Mouse (Mus musculus) limb, embryonic 13.5 days (tissue): Measurements from ENCODE around the gene Olfr522. TPM values are rescaled to one million over a fixed set of nuclear protein-coding genes. Genes with fewer than 3 reads are reported as not detected.
"Not testable (repeated sequence)": the region's sequence is repeated elsewhere in the genome, so short reads cannot be mapped to it uniquely, and the experiment has no call there.

Experiments used
- ATAC-seq: fragments of 200-750 bp; cut with Nextera tagmentation; 2 replicates; pipeline ENCODE4 v1.8.0; 2017; ENCODE audit warnings: low read depth, moderate number of reproducible peaks, moderate TSS enrichment; ENCODE audit not compliant: low FRiP score
- H3K27ac ChIP-seq: fragments of 300-500 bp; sonication (generic); 2 replicates; pipeline ENCODE4 v1.5.1; 2015; ENCODE audit warnings: inconsistent platforms, mild to moderate bottlenecking, moderate library complexity
- H3K27me3 ChIP-seq: fragments of 300-500 bp; sonication (generic); 2 replicates; pipeline ENCODE4 v1.6.1; 2015; ENCODE audit warnings: mild to moderate bottlenecking, inconsistent platforms
- H3K36me3 ChIP-seq: fragments of 300-500 bp; sonication (generic); 2 replicates; pipeline ENCODE4 v1.6.1; 2015; ENCODE audit warnings: inconsistent platforms, mild to moderate bottlenecking, moderate library complexity
- H3K4me1 ChIP-seq: fragments of 300-500 bp; sonication (generic); 2 replicates; pipeline ENCODE4 v1.6.1; 2015; ENCODE audit warnings: inconsistent platforms
- H3K4me2 ChIP-seq: fragments of 300-500 bp; sonication (generic); replicated peaks from 2 replicates; pipeline ENCODE4 v1.6.1; 2015; ENCODE audit warnings: inconsistent platforms, mild to moderate bottlenecking, moderate library complexity
- H3K4me3 ChIP-seq: fragments of 300-500 bp; sonication (generic); 2 replicates; pipeline ENCODE4 v1.5.1; 2015; ENCODE audit warnings: moderate library complexity, mild to moderate bottlenecking, inconsistent platforms
- H3K9ac ChIP-seq: fragments of 300-500 bp; sonication (generic); 2 replicates; pipeline ENCODE4 v1.6.1; 2015; ENCODE audit warnings: mild to moderate bottlenecking, inconsistent platforms
- H3K9me3 ChIP-seq: fragments of 300-500 bp; sonication (generic); 2 replicates; pipeline ENCODE4 v1.6.1; 2016; ENCODE audit warnings: inconsistent platforms
- WGBS: fragments of 180-500 bp; shearing (Covaris S2); methylation state at CpG from one replicate; pipeline ENCODE4 v1.1.7; 2015; 5-methylcytosine and 5-hydroxymethylcytosine counted together
- polyA plus RNA-seq: library from polyadenylated mRNA; unstranded; fragments of >200 nt; fragmentation: Nextera tagmentation; extraction: Ambion mirVana; gene quantifications from 2 replicates; pipeline ENCODE4 v1.2.1, GENCODE M21; 2015

Olfr522 gene
- polyA plus RNA-seq, 1 experiment from 2014 or later: not detected

DNA sequence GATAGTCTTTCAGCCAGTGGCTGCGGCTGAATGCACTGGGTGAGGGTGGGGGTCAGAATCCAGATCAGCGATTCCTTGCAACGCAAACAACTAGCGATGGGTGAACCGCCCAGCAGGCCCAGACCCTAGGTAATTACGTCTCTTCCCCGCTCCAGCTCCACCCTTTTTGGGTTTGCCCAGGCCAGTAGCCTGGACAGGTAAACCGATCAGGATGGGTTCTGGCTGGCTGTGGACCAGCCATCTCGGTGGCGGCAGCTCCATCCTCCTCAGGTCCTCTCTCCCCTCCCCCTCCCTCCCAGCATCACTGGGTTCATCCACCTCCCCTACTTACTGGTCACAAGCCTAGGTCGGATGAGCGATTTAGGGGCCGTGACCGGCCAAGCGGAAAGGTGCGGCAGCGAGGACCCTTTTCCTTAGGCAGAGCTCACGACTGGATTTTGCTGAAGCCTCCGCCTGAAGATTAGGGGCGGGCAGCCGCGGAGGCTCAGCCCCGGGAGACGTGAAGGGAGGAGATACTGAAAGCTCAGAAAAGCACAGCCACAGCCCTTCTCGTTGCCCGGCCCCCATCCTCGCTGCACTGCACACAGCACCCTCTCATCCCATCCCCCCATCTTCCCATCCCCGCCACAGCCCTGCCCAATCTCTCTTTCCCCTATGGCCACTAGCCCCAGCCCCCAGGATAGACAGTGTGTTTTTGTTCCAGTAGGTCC is 10.2 kb downstream of the Olfr522 start, which contains the start of gene Sprn:
Gene Sprn, minus strand, starts transcription at position 660 of the 710 bp plus-strand sequence.
- peak within 1 kb of the TSS; percentile 45; the same call in 1 of the 2 replicates for H3K9ac ChIP-seq
- H3K9me3 ChIP-seq: no peaks in the 10 kb centered on the region
- ATAC-seq: no peak
- peak within 1 kb of the TSS; percentile 33 for H3K4me3 ChIP-seq
- H3K4me1 ChIP-seq: peaks cover 8% of the 10 kb centered on the region; the same call in 1 of the 2 replicates
- WGBS: 4% methylated on average over 28 of the region's 28 CpGs
- peak within 1 kb of the TSS; percentile 58 for H3K4me2 ChIP-seq
- no peak within 1 kb of the TSS for H3K27ac ChIP-seq
- peaks cover 66% of the 10 kb centered on the region for H3K27me3 ChIP-seq
- H3K36me3 ChIP-seq: peaks cover 8% of the 10 kb centered on the region

DNA sequence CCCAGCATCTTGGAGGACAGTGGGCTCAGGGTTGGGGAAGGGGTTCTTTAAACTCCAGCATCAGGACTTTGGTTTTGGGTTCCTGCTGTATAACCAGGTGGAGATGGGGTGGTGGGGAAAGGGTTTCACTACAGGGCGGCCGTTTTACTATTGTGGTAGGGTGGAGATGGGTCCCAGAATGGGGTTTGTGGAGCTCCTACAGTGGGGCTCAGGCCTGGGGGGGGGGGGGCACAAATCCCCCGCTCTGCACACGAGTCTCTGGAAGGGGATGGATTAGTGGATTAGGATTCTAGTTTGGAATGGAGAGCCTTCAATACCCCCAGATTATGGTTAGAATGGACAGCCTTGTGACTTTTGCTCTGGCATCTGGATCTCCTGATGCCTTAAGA is 10.7 kb downstream of the Olfr522 start:
- peaks cover 8% of the 10 kb centered on the region for H3K36me3 ChIP-seq
- WGBS: 20% methylated on average over 4 of the region's 4 CpGs

DNA sequence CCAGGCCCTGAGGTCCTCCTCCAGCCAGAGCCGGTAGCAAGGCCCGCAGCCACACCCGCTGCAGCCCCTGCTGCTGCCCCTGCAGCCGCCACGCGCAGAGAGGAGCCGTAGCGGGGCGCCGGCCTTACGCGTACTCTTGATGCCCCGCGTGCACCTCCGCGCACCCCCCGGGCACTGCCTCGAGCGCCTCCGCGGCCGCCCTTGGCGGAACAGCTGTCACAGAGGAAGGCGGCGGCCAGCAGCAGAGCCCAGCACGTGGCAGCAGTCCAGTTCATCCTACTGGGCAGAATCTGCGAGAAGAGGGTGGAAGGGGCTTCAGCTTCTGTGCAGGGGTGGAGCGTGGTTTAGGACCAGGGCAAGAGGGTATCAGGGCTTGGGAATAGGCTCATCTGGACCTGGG is 11.2 kb downstream of the Olfr522 start:
- H3K27ac ChIP-seq: no peak overlapping the region
- ATAC-seq: no peak
- under 1% methylated on average over 28 of the region's 28 CpGs for WGBS
- H3K4me1 ChIP-seq: peaks cover 8% of the 10 kb centered on the region; the same call in 1 of the 2 replicates
- H3K4me3 ChIP-seq: peak overlapping the region; percentile 33
- H3K4me2 ChIP-seq: peak overlapping the region; percentile 58
- peaks cover 8% of the 10 kb centered on the region for H3K36me3 ChIP-seq
- peak overlapping the region; percentile 57 for H3K9ac ChIP-seq
- peaks cover 63% of the 10 kb centered on the region for H3K27me3 ChIP-seq
- H3K9me3 ChIP-seq: no peaks in the 10 kb centered on the region

More for the DNA sequence above, 10.7 kb downstream of the Olfr522 start:
- peak overlapping the region; percentile 58 for H3K4me2 ChIP-seq
- peaks cover 66% of the 10 kb centered on the region for H3K27me3 ChIP-seq
- no peak overlapping the region for H3K9ac ChIP-seq
- no peaks in the 10 kb centered on the region for H3K9me3 ChIP-seq
- peaks cover 8% of the 10 kb centered on the region; the same call in 1 of the 2 replicates for H3K4me1 ChIP-seq
- no peak overlapping the region for H3K27ac ChIP-seq
- ATAC-seq: no peak
- H3K4me3 ChIP-seq: peak overlapping the region; percentile 33

DNA sequence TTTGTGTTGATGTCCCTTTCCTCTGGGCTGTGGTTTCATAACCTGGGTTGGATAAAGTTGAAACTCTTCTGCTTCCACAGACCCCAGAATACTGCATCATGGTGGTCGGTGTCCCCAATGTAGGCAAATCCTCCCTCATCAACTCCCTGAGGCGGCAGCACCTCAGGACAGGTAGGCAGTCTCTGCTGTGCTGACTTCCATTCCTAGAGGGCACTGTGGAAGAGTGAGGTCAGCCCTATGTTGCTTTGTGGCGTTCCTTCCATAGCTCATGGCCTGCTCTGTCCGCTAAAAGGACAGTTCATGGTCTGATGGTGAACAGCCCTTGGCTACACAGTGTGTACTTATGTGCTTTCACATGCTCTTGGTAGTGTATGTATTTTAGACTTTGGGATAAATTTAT is 20.0 kb downstream of the Olfr522 start:
- H3K4me3 ChIP-seq: no peak overlapping the region
- H3K9ac ChIP-seq: no peak overlapping the region
- H3K9me3 ChIP-seq: no peaks in the 10 kb centered on the region
- no peak for ATAC-seq
- H3K36me3 ChIP-seq: peaks cover 8% of the 10 kb centered on the region; the same call in 1 of the 2 replicates
- no peak overlapping the region for H3K4me2 ChIP-seq
- 79% methylated on average over 4 of the region's 4 CpGs for WGBS
- no peaks in the 10 kb centered on the region for H3K27me3 ChIP-seq
- H3K4me1 ChIP-seq: no peaks in the 10 kb centered on the region
- H3K27ac ChIP-seq: no peak overlapping the region

DNA sequence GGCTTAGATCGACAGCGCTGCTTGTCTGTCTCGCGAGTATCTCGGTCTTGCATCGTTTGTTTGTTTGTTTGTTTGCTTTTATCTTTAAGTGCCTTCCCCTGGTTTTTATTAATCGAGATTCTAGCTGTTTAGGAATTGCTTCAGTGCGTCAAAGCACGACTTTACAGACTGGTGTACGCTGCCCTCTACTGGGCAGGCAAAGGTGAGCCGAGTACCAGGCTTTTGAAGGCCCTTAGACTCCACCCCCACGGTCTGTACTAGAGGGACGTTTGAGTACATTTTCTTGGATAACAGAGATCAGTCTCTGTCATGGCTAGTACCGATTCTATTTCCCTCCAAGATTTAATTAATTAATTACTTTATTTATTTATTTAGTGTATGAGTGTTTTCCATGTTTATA is 23.2 kb downstream of the Olfr522 start:
- H3K9ac ChIP-seq: peak overlapping the region; percentile 25; the same call in 1 of the 2 replicates
- WGBS: 7% methylated on average over 14 of the region's 14 CpGs
- no peak overlapping the region for H3K27ac ChIP-seq
- no peaks in the 10 kb centered on the region for H3K9me3 ChIP-seq
- no peak overlapping the region for H3K4me3 ChIP-seq
- H3K4me1 ChIP-seq: peaks cover 6% of the 10 kb centered on the region
- no peak overlapping the region for H3K4me2 ChIP-seq
- no peak for ATAC-seq
- no peaks in the 10 kb centered on the region for H3K27me3 ChIP-seq
- no peaks in the 10 kb centered on the region for H3K36me3 ChIP-seq

DNA sequence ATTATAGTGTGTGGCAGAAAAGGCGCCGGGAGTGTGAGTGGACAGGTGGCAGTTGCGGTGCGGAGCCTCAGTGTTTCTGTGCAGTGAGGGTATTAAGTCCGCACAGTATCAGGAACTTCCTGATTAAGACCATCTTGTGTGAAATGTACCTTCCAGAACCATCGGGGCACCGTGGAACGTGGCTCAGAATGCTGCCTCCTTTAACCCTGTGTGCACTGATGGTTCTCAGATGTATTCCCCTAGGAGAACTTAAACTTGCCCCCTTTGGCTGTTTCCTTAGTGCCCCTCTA is 26.6 kb downstream of the Olfr522 start:
- peak overlapping the region; percentile 89 for H3K9ac ChIP-seq
- no peaks in the 10 kb centered on the region for H3K9me3 ChIP-seq
- peak overlapping the region; percentile 81 for H3K4me2 ChIP-seq
- peaks cover 14% of the 10 kb centered on the region for H3K36me3 ChIP-seq
- under 1% methylated on average over 8 of the region's 8 CpGs for WGBS
- H3K27me3 ChIP-seq: no peaks in the 10 kb centered on the region
- H3K4me1 ChIP-seq: peaks cover 6% of the 10 kb centered on the region
- H3K27ac ChIP-seq: peak overlapping the region; percentile 59; the same call in 1 of the 2 replicates
- ATAC-seq: no peak
- peak overlapping the region; percentile 79 for H3K4me3 ChIP-seq

DNA sequence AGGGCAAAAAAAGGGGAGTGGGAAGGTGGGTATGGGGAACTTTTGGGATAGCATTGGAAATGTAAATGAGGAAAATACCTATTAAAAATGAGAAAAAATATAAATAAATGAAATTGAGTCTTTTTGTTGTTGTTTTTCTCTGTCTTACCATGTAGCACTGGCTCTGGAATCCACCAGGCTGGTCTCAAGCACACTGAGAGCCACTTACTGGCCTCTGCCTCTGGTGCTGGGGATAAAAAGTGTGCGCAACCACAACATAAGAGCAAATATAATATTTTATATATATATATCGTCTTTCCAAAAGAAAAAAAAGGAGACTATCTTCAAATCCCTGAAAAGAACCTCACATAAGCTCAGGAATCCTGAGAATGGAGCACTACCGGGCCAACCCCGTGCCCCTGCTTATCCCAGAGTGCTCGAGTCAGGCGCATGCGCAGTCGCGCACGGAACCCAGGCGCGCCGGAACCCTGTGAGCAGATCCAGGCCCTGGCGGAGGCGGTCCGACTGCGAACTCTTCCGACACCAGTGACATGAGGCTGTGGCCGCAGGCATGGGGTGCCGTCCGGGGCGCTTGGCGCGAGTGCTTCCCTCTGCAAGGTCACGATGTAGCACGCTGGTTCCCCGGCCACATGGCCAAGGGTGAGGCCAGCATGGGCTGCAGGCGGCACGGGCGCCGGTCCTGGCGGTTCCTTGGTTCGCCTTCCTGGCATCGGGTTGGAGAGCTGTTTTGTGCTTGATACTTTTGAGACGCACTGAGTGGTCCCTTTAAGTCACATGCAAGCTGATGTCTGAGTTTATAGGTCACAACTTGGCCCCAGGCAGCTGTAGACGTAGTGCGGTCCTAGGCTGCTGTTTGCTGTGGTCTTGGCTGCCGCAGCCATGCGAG is 27.2 kb downstream of the Olfr522 start, which contains the start of gene Mtg1:
Gene Mtg1, plus strand, starts transcription at position 430 of the 886 bp plus-strand sequence.
- ATAC-seq: peak; percentile 98
- Histone ChIP-seq H3K9me3 (no peaks in the 10 kb centered on the region), H3K4me2 (peak within 1 kb of the TSS; percentile 81), H3K9ac (peak within 1 kb of the TSS; percentile 89), H3K36me3 (peaks cover 14% of the 10 kb centered on the region), H3K4me1 (peaks cover 6% of the 10 kb centered on the region), H3K27ac (peak within 1 kb of the TSS; percentile 59; the same call in 1 of the 2 replicates), H3K27me3 (no peaks in the 10 kb centered on the region), H3K4me3 (peak within 1 kb of the TSS; percentile 79)
- 1% methylated on average over 39 of the region's 39 CpGs for WGBS

DNA sequence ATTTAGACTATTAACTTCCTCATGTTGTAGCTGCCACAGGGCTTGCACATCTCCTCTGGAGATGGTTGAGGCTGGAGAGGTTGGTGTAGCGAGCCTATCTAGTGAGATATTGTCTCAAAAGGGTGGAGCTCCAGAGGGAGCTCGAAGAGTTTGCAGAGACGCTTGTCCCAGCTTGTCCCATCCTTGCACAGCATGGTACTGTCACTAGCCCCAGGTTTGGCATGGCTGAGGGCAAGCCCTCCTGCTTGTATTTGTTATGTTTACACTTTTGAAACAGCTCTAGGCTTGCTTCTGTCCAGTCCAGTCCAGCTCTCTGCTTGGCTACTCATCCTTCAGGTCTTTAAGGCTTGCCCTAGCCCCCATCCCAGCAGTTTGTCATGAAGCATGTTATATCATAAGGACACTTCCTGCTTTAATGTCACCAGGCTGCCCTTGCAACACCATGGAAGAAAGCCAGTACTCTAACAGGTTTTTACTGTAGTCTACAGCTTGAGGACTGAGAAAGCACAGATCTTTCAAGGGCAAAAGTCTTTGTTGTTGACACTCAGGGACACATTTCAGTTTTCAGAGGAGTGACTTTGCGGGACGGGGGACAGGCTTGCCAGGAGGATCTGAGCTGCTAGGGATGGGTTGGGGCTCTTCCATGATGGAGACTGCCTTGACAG is 29.3 kb downstream of the Olfr522 start:
- no peak for ATAC-seq
- 86% methylated on average over 5 of the region's 5 CpGs for WGBS
- no peak overlapping the region for H3K4me2 ChIP-seq
- H3K4me1 ChIP-seq: peaks cover 6% of the 10 kb centered on the region
- peaks cover 25% of the 10 kb centered on the region for H3K36me3 ChIP-seq
- H3K27me3 ChIP-seq: no peaks in the 10 kb centered on the region
- no peaks in the 10 kb centered on the region for H3K9me3 ChIP-seq
- no peak overlapping the region for H3K9ac ChIP-seq
- H3K27ac ChIP-seq: no peak overlapping the region
- no peak overlapping the region for H3K4me3 ChIP-seq

DNA sequence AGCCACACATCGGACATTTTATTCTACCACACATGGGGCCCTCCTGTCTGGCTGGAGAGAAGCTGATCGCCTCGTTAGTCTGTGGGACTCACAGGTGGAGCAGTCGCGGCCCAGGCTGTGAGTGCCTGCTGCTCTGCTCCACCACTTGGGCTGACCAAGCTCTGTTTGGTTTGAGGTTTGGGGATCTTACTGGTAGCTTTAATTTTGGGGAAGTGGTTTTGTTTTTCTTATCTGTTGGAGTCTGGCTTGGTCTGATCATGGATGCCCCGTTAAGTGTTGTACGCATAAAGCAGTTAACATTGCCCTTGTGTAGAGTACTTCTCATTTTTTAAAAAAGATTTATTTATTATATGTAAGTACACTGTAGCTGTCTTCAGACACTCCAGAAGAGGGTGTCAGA is 30.5 kb downstream of the Olfr522 start:
- ATAC-seq, H3K27me3 ChIP-seq, H3K4me2 ChIP-seq, H3K9ac ChIP-seq, H3K9me3 ChIP-seq, H3K4me3 ChIP-seq, H3K27ac ChIP-seq, H3K4me1 ChIP-seq: not testable (repeated sequence)
- 87% methylated on average over 7 of the region's 7 CpGs for WGBS
- H3K36me3 ChIP-seq: peaks cover 37% of the 10 kb centered on the region

DNA sequence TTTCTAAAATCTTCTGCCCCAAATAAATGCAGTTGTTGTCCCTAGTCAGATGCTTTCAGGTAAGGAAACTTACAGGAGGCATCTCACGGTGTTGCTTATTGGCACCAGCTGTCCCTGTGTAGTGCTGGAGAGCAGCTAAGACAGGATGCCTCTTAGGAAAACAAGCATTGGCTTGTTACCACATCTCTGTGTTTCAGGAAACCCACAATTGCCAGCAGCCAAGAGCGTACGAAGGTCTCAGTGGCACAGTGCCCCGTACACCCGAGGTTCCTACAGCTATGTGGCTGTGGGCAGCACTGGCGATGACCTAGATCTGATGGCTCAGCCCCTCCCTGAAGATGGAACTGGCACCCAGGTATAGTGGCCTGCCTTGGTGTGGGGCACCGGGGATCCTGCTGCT is 32.4 kb downstream of the Olfr522 start:
- not testable (repeated sequence) for H3K9me3 ChIP-seq, H3K27ac ChIP-seq, H3K9ac ChIP-seq, H3K4me2 ChIP-seq, ATAC-seq, H3K27me3 ChIP-seq, H3K4me1 ChIP-seq, H3K4me3 ChIP-seq
- H3K36me3 ChIP-seq: peaks cover 37% of the 10 kb centered on the region
- 86% methylated on average over 7 of the region's 7 CpGs for WGBS

DNA sequence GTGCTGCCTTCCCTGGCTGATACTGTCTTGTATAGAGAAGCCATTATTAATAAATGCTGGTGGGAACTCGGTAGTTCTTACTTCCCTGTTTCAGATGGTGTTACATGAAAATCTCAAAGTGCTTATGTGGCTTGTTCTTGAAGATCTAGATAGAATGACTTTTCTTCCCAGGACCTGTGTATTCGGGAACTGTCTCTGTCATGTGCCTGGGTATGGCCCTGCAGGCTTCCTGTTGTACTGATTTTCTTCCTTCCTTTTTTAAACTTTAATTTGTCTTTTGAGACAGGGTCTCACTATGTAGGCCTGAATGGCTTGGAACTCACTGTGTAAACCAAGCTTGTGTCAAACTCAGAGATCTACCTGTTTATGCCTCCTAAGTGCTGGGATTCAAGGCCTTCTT is 36.7 kb downstream of the Olfr522 start:
- H3K27me3 ChIP-seq: peaks cover 3% of the 10 kb centered on the region; the same call in 1 of the 2 replicates
- H3K9ac ChIP-seq: no peak overlapping the region
- H3K4me1 ChIP-seq: peaks cover 14% of the 10 kb centered on the region
- peaks cover 23% of the 10 kb centered on the region for H3K36me3 ChIP-seq
- no peak overlapping the region for H3K4me3 ChIP-seq
- ATAC-seq: no peak
- WGBS: 88% methylated on average over 2 of the region's 2 CpGs
- H3K4me2 ChIP-seq: no peak overlapping the region
- H3K9me3 ChIP-seq: no peaks in the 10 kb centered on the region
- no peak overlapping the region for H3K27ac ChIP-seq

DNA sequence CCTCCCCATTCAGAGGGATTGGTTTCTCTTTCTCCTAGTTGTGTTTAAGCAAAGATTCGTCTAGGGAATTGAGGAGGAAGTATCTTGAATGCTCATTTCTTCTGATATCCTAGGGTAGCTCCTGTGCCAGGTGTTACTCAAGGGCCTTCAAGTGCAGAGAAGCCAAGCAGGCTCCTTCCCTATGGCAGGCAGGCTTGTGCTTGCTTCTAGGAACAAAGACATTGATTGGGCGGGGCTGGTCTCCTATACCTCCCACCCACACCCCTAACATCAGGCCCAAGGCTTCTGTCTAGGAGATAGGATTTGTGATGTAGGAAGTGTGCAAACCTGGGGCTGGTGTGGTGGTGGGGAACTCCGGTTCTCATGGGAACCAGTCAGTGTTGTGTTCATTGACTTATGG is 37.6 kb downstream of the Olfr522 start:
- 80% methylated on average over 3 of the region's 3 CpGs for WGBS
- H3K27me3 ChIP-seq: peaks cover 3% of the 10 kb centered on the region; the same call in 1 of the 2 replicates
- H3K4me2 ChIP-seq: peak overlapping the region; percentile 35; the same call in 1 of the 2 replicates
- ATAC-seq: no peak
- H3K4me1 ChIP-seq: peaks cover 14% of the 10 kb centered on the region
- no peak overlapping the region for H3K27ac ChIP-seq
- H3K36me3 ChIP-seq: peaks cover 23% of the 10 kb centered on the region
- H3K4me3 ChIP-seq: no peak overlapping the region
- no peaks in the 10 kb centered on the region for H3K9me3 ChIP-seq
- no peak overlapping the region for H3K9ac ChIP-seq
